Mouse (Mus musculus) left cerebral cortex, adult 18-20 months (tissue): Measurements from ENCODE around the gene Schip1. TPM values are rescaled to one million over a fixed set of nuclear protein-coding genes. Genes with fewer than 3 reads are reported as not detected.

Source experiments
- DNase-seq, 2 experiments: peaks; one replicate each; pipeline ENCODE4 v3.0.0; 2021 to 2022; ENCODE audit warnings: low spot score in 2 of 2, mixed read lengths in 1 of 2
- total RNA-seq, 2 experiments: library from RNA; stranded (reverse); gene quantifications; 2 replicates each; pipeline ENCODE4 v1.2.3; 2021

Gene Schip1
- total RNA-seq, 2 experiments from 2014 or later: 250 to 294 TPM

DNA sequence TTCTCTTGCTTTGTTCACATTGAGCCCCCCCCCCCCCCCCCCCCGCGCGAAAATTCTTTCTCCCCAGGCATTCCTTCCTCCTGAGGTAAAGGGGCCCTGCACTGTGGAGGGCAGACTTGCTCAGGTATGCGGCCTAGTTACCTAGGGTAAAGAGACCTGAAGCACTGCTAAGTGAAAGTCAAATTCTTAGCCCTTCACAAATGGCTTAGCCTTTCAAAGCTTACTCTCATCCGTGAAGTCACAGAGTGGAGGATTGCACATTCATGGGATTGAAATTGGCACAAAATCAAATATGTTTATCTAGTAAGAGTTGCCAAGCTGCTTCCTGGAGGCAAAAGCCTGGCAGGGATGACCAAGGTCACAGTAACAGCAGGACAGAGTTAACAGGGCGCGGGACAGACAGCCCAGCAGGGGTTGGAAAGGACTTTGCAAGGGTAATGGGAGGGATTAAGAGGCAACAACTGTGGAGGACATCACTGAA, 470.0 kb downstream of the Schip1 start:
- DNase-seq: no peak

DNA sequence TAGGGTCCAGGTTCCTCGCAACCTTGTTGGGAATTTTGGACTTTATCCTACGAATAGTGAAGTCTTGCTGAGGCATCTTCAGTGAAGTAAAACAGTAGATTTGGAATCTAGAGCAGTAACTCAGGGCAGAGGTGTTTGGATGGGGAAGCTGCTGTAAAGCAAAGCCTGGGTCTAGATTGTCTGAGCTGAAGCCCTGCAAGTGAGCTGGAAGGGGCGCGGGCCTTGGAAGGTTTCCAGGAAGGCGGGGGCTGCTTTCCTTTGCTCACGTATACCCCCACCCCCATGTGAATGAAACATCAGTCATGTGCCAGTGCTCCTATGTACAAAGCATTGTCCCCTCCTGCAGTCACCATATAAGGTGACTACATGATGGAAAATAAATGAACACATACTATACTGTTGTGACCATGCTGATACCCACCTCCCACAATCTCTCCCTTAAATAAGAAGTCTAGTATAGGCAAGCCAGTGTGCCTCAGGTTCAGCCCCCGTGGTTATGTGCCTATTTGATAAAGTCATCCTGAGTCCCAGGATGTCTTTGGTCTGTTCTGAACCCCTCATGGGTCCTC, 470.6 kb downstream of the Schip1 start:
- DNase-seq: no peak

DNA sequence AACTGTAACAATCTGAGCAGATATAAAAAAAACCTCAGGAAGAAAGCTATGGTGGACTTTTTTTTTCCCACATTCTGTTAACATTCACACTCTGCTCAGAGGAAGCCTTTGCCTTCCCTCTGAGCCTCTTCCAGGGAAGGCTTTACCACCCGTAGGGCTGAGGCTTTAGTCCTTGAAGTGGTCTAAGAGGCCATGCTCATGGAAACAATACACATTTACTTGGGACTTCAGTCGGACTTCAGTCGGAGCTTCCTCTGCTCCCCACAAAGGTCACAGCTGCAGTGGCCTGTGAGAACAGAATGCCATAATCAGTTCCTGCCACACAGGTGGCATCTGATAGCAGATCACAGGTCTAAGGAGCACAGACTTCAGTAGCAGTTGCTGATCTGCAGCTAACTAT, 471.5 kb downstream of the Schip1 start:
- DNase-seq: no peak

DNA sequence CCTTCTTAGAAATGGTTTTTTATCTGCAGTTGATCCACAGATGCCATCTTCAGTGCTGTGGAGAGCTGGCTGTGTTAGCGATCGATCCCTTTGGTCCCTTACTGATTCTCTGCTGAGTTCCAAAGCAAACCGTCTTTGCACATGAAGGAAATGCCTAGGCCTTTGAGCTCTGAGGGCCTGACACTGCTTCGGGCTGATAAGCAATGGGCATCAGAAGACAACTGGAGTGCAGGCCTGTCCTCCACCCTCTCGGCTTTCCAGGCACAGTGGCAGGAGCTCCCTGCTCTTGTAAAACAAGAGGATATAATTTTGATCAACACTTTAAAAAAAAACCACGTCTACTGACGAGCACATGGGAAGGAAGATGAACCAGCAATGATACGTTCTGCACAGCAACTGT, 477.1 kb downstream of the Schip1 start:
- DNase-seq: no peak

DNA sequence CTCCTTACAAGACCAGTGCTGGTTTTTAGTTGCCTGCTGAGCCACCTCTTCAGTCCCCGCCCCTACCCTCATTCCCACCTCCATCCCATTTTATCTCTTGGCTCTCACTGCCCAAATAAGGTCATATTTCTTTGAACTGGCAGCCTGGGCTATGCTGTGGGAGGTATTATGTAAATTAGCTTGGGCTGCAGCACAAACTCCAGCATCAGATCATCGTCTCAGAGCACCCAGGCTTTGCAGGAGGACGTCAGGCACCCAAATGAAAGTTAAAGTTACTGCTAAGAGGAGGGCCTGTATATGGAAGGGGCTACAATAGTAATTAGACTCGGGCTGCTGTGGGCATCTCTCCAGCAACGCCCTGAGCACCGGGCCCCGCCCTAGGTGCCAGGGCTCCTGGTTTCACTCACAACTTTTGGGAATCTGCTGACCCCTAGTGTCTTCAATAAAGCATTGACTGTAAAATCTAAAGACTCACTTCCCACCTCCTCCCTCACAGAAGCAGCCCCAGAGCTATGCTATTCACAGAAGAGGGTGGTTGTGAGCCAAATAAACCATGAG, 478.4 kb downstream of the Schip1 start:
- peak; percentile 59 to 65 for DNase-seq

DNA sequence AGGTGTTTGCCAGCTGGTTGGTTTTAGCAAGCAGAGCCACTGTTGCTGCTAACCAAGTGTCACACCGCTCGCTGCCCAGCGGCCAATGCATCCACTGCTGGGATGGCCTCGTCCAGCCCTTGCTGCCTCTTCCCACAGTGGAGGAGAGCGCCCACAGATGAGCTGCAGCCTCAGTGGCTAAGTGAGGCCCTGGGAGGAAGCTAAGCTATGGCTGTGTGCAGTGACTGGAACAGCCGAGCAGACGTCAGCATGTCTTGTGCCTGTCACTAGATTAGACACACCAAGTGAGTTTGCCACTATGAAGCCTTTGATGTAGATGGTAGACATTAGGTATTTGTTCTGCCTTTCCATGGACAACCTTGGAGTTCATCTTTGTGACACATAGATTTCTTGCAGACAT, 480.2 kb downstream of the Schip1 start:
- peak in 1 of 2 experiments; percentile 47 for DNase-seq

DNA sequence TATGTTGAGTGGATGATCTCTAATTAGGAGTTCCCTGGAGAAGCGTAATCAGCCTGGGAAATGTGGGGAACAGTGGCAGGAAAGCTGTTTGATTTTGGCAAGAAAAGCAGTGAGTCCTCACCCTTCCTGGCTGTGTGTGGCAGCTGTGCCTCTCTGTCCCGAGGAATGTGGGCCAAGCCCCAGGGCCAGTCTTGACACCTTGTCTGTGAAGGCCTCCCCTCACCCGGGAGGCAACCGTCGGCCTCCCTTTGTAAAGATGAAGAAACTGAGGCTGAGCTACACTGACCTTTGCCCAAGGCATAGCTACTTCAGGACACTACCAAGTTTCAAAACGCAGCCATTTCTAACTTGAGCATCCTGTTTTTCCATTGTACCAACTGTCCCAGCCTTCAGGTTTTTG, 481.3 kb downstream of the Schip1 start:
- peak in 1 of 2 experiments; percentile 28 for DNase-seq

DNA sequence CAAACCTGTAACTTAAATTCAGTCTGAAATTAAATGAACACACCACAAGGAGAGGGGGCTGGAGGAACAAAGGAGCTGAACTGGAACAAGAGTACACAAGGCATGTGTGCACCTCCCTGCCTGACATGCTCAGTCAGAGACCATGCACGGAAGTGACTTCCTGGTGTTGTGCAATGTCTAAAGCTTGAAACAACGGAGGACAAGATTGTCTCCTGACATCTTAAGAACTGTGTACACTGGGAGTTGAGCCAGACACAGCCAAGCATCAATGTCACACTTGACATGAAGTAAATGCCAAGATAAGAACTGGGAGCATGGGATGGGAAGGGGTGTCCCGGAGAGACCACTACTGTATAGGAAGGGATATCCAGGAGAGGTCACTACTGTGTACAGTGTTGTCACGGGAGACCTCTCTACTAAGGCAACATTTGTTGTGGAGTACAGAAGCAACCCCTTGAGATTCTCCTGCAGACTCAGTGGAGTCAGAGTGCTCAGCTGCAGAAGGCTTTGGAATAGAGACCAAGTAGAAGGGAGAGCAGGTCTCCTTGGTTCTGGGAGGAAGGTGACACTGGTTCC, 490.6 kb downstream of the Schip1 start:
- no peak for DNase-seq

DNA sequence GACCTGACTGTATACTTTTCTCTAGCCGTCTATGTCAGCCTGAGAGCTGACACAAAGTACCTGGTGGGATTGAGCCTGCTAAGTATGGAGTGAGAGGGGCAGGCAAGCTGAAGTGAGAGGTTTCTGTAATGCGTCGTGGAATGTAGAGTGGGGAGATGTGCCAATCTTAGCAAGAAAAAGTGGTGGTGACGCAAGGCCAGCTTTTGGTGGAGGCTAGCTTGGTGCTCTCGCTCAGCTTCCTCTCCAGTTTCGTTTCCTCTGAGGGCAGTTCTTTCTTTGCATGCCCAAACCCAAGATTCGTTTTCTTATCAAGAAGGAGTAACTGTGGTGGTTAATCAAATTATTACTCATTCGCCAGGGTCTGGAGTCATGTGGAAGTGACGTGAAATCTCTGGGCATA, 492.3 kb downstream of the Schip1 start:
- DNase-seq: no peak

DNA sequence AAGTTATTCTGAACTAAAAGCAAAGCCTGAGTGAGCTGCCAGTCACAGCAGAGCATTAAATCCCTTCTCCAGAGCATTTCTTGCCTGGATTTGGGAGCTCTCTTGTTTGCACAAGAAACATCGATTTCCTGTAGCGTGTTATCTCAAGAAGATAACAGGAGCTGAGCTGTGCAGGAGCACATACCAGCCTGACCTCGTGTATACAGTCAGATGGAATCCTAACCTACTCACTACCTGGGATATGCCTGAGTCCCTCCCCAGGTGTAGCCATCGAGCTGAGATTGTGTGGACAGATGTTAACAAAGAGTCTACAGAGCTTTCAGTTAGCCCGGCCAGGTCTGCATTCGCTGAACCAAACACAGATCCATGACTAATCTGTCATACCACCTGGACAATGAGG, 494.1 kb downstream of the Schip1 start:
- no peak for DNase-seq

DNA sequence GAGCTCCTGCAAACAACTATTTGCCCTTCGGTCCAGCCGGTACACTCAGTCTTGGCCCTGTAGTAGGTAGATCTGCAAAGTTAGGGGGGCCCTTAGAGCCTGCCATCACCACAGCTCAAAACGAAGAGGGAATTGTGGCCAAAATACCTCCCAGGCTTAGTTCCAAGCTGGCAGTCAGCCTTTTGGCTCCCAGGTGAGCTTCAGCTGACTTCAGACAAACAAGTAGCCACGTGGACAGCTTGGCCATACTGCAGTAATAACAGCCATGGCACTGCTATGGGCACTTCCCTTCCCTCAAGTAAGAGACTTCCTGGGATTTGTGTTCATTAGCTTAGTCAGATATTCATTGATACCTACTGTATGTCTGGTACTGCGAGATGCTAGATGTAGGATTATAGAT, 495.5 kb downstream of the Schip1 start:
- no peak for DNase-seq

DNA sequence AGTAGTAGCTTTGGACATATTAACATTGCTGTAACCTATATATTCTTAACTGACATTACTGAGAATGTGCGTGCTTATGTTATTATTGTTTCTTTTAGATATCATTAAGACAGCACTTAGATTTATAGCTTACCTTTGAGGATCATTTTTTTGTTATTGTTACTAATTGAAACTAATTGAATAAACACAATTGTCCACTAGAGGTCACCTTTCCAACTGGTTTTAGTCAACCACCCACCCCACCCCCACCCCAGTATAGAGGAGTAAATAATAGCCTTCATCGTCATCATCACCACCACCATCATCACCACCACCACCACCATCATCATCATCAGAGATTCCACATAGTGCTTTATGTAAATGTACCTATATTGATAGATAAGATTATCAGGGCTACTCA, 498.2 kb downstream of the Schip1 start:
- no peak for DNase-seq

DNA sequence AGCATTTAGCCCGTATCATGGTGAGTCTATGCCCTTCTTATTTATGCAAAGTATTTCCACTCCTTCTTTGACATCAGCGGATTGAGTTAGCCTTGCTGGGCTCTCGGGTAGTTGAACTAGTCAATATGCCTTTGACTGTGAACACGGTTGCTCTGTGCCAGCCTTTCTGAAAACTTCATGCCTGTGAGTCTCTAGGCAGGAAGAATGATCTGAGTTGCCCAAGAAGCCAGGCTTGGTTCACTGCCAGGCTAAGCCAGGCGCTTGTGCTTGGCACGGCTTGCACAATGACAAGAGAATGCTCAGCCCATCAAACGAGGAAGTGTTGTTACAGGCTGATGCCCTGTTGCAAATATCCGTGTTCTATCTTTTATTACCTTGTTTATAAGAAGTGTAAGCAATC, 499.3 kb downstream of the Schip1 start:
- DNase-seq: no peak

DNA sequence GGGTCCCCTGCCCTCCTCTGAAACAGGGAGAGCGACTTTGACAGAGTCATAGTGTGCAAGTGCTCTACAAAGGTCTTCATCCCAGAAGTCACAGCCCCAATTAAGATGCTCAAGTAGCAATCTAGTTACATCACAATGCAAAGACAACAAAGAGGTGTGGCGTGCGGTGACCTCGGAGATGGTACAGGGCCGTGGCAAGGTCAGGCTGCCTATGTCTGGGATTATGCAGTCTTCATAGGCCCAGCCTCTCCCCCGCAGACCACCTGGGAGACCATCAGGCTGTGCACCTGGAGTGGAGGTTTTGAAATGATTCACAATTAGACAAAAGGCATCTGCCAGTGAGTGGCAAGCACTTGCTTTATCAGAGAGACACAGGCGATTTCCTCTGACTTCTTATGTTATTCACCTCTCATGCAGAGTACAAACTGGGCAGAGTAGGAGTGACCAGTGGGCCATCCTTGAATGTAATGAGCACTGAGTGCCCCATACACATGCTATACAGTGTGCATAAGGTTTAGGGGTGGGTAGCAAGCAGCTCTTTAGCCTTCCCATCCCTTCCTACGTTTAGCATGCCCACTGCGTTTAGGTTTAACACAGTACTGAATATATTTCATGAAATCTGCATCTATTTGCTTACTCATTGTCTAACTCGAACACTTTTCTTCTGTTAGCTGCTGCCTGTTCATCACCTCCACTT, 500.5 kb downstream of the Schip1 start:
- DNase-seq: no peak

DNA sequence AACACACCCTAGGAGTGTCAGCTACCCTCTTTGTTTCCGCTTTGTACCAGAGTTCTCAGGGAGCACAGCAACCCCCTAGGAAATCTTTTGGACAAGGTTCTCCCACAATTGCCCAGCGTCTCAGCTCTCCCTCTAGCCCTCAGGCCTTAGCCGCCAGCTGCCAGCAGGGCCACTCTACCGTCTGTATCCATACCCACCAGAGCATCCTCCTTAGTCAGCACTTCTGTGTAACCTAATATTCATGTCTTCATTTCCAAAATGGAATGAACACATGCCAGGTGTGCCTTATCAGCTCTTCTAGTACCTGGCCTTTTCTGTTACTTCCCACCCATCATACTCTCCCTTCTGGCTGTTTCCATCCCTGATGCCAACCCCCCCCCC, 501.1 kb downstream of the Schip1 start:
- DNase-seq: no peak

DNA sequence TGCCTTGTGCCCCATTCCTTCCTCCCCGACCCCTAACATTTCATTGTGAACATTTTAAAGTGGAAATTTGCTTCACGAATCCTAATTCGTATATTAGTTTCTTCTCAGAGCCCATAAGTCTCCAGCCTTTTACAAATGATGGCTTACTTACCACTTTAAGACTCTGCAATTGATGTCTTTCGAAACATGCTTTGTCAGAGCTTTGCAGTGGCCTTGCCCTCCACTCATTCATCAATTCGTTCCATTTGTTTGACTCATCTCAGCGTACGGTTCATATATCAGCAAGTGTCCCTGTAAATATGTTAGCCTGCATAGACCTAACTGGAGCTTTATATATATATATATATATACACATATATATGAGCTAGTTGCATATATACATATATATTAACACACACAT, 503.0 kb downstream of the Schip1 start:
- DNase-seq: no peak

DNA sequence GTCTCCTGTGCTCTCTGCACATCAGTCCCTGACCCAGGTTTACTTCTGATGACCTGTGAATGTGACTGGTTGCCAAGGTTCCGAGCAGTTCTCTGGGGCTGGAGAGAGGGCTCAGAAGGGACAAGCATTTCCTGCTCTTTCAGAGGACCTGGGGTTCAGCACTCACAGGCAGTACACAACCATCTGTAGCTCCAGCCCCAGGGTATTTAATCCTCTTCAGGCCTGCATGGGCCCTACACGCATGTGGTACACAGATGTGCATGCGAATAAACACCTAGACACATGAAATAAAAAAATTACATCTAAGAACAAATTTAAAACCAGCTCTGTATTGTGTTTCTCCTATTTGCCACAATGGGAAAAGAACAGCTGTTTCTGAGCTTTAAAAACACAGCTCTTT, 503.5 kb downstream of the Schip1 start:
- no peak for DNase-seq

DNA sequence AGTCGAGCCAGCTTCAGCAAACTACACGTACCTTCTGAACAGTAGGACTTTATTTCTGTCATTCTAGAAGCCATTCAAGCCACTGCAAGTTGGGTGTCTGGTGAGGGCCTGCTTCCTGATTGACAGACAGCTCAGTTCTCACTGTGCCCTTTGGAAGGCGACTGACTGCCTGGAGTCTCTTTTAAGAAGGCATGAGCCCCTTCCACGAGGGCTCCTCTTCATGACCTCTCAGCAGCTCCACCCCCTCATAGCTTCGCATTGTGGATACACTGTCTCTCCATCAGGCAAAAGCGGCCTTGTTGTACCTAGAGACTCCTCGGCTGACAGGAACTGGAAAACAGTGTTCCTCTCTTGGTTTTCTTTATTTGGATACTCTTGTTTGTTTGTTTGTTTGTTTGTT, 504.1 kb downstream of the Schip1 start:
- no peak for DNase-seq

DNA sequence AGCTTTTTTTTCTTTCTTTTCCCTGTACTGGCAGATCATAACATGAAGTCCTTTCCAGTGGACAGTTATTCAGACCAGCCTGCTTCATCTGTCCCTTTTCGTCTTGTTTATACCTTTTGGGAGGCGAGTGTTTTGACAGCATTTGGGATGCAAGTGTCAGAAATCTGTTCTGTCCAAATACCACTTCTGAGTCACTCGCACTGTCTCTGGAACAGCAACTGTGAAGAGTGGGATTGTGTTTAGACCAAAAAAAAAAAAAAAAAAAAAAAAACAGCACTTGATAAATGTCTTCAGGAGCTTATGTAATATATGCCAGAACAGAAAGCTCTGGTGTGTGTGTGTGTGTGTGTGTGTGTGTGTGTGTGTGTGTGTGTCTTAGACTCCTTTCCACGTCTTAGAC, 505.7 kb downstream of the Schip1 start:
- DNase-seq: no peak

DNA sequence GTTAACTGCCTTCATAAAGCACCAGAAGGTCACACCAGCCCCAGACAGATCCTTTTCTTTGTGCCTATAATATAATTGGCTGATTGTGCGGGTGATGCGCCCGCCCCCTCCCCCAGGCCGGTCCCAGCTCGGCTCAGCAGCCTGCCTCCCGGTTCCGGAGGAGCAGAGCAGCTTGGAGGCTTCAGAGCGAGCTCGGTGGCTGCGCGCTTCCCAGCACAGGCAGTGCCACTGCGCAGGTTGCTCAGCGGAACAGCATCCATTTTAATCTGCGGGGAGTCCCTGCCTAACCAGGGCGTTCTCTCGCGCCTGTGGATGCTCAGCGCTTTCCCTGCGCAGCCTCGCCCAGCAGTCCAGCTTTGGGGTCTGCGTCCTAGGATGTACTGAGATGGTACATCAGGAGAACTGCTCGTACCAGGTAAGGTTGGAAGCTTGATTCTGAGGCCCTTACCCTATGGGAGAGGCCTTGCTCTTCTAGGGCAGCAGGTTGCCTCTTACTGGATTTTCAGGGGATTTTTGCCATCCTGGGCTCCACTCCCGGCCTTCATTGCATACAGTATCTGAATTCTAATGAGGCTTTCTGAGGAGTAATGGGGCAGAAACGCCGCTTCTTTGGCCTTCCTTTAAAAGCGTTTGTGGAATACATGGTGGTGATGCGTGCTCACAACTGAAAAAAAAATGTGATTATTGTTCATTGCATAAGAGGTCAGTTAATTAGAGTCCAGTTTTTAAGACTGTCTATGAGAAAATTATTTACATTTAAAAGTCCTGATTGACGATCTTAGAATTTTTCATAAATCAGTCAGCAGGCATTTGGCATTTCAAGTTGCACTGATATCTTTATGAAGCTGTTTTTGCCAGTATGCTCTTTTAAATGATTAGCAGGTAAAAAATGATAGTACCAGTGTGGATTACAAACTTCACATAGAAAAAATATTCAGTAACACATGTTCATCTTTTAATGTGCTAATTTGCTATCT, 507.9 kb downstream of the Schip1 start:
- peak; percentile 82 to 90 for DNase-seq

DNA sequence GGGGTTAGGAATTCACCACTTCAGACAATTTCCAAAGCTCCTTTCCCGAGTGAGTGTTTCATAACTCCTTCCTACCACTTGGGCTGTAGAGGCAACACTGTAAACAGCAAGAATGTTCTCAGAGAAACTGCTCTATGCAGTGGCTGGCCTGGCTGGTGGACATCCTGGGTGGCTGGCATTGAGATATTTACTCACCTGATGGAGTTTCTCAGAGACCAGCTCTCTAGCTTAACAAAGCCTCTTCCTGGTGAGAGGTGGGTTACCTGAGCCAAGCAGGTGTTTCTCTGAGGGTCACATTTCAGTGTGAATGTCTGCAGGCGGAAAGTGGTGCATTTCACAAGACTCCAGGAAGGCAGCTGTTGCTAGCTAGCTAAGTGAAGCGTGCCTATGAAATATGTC, 508.6 kb downstream of the Schip1 start:
- no peak for DNase-seq
